Mouse (Mus musculus): ENCODE results near the gene Ddx39.

GRCm38 (mm10) chr8:83768526-83768925 lies 53.5 kb downstream of the Ddx39 start:
- TF ChIP-seq CTCF (conservative IDR thresholded peaks at IDR 0.05; ENCODE audit: insufficient read depth, insufficient read length, low read depth, low read length) (no peak), POLR2A (IDR thresholded peaks at IDR 0.05; ENCODE audit: low read depth, low read length) (no peak)
